Mouse (Mus musculus) ES-Bruce4 (cell line): Measurements from ENCODE around the gene Egln1. TPM values are rescaled to one million over a fixed set of nuclear protein-coding genes. Genes with fewer than 3 reads are reported as not detected.

Source experiments
- H3K27ac ChIP-seq: 2 replicates; pipeline ENCODE4 v1.5.1; 2012; ENCODE audit warnings: low read length, inconsistent platforms; ENCODE audit not compliant: insufficient read depth
- H3K27me3 ChIP-seq: 2 replicates; pipeline ENCODE4 v1.6.1; 2012; ENCODE audit warnings: mild to moderate bottlenecking, low read length, inconsistent platforms; ENCODE audit not compliant: control insufficient read depth, poor library complexity, insufficient read depth, severe bottlenecking
- H3K36me3 ChIP-seq: 2 replicates; pipeline ENCODE4 v1.6.1; 2012; ENCODE audit warnings: inconsistent platforms, mild to moderate bottlenecking, low read length, moderate library complexity; ENCODE audit not compliant: control insufficient read depth, poor library complexity, insufficient read depth, severe bottlenecking
- H3K4me1 ChIP-seq: one replicate; pipeline ENCODE4 v1.8.1; 2011; ENCODE audit warnings: low read length; ENCODE audit not compliant: control insufficient read depth, insufficient read depth
- H3K4me3 ChIP-seq: 2 replicates; pipeline ENCODE4 v1.5.1; 2011; ENCODE audit warnings: low read depth, mild to moderate bottlenecking, low read length
- H3K9ac ChIP-seq: 2 replicates; pipeline ENCODE4 v1.6.1; 2012; ENCODE audit warnings: low read depth, mild to moderate bottlenecking, inconsistent platforms; ENCODE audit not compliant: poor library complexity, severe bottlenecking
- H3K9me3 ChIP-seq: replicated peaks from 2 replicates; pipeline ENCODE4 v1.6.1; 2012; ENCODE audit warnings: mild to moderate bottlenecking, low read length, inconsistent platforms; ENCODE audit not compliant: control insufficient read depth, poor library complexity, insufficient read depth, severe bottlenecking
- CTCF ChIP-seq: IDR thresholded peaks from one replicate; pipeline ENCODE4 v1.8.1; 2011; ENCODE audit warnings: low read depth, low read length
- EP300 ChIP-seq: IDR thresholded peaks from 2 replicates; pipeline ENCODE4 v1.6.1; 2011; ENCODE audit warnings: low read depth, low read length; ENCODE audit not compliant: insufficient read depth
- POLR2A ChIP-seq: IDR thresholded peaks from one replicate; pipeline ENCODE4 v1.8.1; 2011; ENCODE audit warnings: low read length; ENCODE audit not compliant: insufficient read depth
- polyA plus RNA-seq: library from polyadenylated mRNA; stranded (reverse); fragments of >200 nt; gene quantifications from 2 replicates; pipeline ENCODE4 v1.2.4, GENCODE M21; 2011; ENCODE audit warnings: low read depth; ENCODE audit not compliant: missing spikeins, insufficient read depth, insufficient read length

The Egln1 gene
- polyA plus RNA-seq, 1 experiment: 20.3 TPM

DNA sequence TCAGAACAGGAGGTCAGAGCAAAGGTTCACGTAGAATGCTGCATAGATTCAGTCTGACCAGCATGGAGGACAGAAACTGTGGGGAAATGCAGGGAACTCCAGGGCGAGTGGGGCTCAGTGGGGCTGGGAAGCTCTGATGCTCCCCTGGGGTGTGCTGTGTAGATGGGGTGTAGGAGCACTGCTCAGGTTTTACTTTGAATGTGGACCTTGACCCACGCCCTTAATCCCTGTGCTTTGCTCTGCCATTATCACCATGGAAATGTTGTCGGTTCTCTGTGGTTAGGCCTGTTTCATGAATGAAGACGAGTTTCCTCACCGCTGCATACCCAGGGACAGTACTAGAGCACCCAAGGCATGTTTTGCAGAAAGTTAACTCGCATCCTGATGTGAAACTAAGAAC, 77.7 kb downstream of the Egln1 start:
- Histone ChIP-seq H3K27me3 (no peaks in the 10 kb centered on the region), H3K36me3 (peaks cover 41% of the 10 kb centered on the region), H3K4me3 (no peak overlapping the region), H3K9ac (no peak overlapping the region), H3K27ac (no peak overlapping the region), H3K4me1 (no peaks in the 10 kb centered on the region), H3K9me3 (no peaks in the 10 kb centered on the region)
- TF ChIP-seq CTCF (no peak), POLR2A (no peak), EP300 (no peak)

GRCm38 (mm10) chr8:124869708-124870107, 79.4 kb downstream of the Egln1 start:
- Histone ChIP-seq H3K4me3 (no peak overlapping the region), H3K4me1 (no peaks in the 10 kb centered on the region), H3K27me3 (no peaks in the 10 kb centered on the region), H3K9me3 (no peaks in the 10 kb centered on the region), H3K9ac (no peak overlapping the region), H3K27ac (no peak overlapping the region), H3K36me3 (peaks cover 26% of the 10 kb centered on the region)
- TF ChIP-seq POLR2A (no peak), EP300 (no peak), CTCF (no peak)

GRCm38 (mm10) chr8:124867126-124867525, 82.0 kb downstream of the Egln1 start:
- H3K9me3 ChIP-seq: no peaks in the 10 kb centered on the region
- H3K27me3 ChIP-seq: no peaks in the 10 kb centered on the region
- H3K4me3 ChIP-seq: no peak overlapping the region
- H3K4me1 ChIP-seq: no peaks in the 10 kb centered on the region
- no peak for TF ChIP-seq CTCF
- no peak for TF ChIP-seq EP300
- no peak for TF ChIP-seq POLR2A
- no peak overlapping the region for H3K27ac ChIP-seq
- H3K36me3 ChIP-seq: peaks cover 9% of the 10 kb centered on the region
- H3K9ac ChIP-seq: no peak overlapping the region

DNA sequence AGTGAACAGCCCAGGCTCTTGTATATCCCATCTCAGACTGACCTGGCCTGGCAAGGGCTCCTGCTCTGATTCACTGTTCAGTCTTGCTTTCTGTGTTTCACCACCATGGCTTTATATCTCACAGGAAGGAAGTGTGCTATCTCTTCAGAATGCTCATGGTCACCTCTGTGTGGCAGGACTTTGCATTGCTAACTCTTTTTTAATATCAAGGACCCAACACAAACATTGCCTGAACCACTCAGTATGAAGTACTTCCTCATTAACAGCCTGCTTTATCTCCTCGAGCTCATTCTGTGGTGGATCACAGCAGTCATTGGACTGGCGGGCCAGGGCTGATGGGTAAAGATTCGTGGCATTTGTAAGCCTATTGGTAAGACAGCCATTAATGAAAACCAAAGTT, 82.5 kb downstream of the Egln1 start:
- TF ChIP-seq CTCF (no peak), EP300 (no peak), POLR2A (no peak)
- Histone ChIP-seq H3K27me3 (no peaks in the 10 kb centered on the region), H3K4me3 (no peak overlapping the region), H3K36me3 (peaks cover 9% of the 10 kb centered on the region), H3K9ac (no peak overlapping the region), H3K4me1 (no peaks in the 10 kb centered on the region), H3K27ac (no peak overlapping the region), H3K9me3 (no peaks in the 10 kb centered on the region)

DNA sequence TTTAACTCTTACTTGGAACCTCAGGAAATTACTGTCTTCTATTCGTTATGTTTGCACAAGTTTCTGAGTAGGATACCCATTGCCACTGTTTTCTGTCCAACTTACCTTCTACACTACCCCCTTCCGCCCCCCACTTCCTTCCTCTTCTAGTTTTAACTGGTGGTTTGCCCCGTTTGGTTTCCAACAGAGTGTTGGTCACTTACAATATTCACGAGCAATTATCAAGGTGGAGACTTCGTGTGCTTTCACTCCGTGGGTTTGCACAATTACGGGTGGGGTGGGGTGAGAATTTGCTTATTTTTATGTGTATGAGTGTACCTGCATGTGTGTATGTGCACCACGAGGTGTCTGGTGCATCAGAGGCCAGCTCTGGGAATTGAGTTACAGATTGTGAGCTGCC, 85.4 kb downstream of the Egln1 start:
- Histone ChIP-seq H3K9ac (peak overlapping the region; percentile 92), H3K9me3 (no peaks in the 10 kb centered on the region), H3K4me3 (peak overlapping the region; percentile 96), H3K27ac (no peak overlapping the region), H3K4me1 (peaks cover 1% of the 10 kb centered on the region), H3K27me3 (no peaks in the 10 kb centered on the region), H3K36me3 (peaks cover 24% of the 10 kb centered on the region)
- TF ChIP-seq POLR2A (no peak), EP300 (no peak), CTCF (no peak)

DNA sequence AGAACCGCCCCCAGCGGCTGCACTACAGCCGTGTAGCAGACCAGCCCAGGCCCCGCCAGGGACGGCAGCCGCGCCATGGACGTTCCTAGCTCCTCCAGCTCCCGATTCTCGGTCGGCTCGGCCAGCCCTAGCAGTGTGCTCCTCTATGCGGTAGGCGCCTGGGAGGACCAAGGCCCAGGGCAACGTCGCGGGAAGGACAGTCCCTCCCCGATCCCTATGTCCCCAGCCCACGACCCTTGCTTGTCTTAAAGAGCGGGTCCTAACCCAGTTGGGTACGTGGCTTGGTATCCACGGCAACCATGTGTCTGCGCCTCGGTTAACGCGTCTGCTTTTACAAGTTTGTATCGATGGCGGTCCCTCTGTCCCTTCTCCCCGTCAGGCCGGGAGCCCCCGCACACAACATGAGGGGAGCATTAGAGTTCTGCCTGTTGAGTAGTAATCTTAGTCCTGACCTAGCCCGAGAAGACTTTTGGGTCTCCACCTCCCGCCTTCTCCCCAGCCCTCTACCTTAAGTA, 85.9 kb downstream of the Egln1 start:
- no peak overlapping the region for H3K27ac ChIP-seq
- H3K4me3 ChIP-seq: peak overlapping the region; percentile 96
- peaks cover 29% of the 10 kb centered on the region for H3K36me3 ChIP-seq
- TF ChIP-seq CTCF (no peak), POLR2A (no peak), EP300 (no peak)
- H3K27me3 ChIP-seq: no peaks in the 10 kb centered on the region
- H3K4me1 ChIP-seq: peaks cover 1% of the 10 kb centered on the region
- no peaks in the 10 kb centered on the region for H3K9me3 ChIP-seq
- peak overlapping the region; percentile 92 for H3K9ac ChIP-seq
